In the genomic region with DNA sequence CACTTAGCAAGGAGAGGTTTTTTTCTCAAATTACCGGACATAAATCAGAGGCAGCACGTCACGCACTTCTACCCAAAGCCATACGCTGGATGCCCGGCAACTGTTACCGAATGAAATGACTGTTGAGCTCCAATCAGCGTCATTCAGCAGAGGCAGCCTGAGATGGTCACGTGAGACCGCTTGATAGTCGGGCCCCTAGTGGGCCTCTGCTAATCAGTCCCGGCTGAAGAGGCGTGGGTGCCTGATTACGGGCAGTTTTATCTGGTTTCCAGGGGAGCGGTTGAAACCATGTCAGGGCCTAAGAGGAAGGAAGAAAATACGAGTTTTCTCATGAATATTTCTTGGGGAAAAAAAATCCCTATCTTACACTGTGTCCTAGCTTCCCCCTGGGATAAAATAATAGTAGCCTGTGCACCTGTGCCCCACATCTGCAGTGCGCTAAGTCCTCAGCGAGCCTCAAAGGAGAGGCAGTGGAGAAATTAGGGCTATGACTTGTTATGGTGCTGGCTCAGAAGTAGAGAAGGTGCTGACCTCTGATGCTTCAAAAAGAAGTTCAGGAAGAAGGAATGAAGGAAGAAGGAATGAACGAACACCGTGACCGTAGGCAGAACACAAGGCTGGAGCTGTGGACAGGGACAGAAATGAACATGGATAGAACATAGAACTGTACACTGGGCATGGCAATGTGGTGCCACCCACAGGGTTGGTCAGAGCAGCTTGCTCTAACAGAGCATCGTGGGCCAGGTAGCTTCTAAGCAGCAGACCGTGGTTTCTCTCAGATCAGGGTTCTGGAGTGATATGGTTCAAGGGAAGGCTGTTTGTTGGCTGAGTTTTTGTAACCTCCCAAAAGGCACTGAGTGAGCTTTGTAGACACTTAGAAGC, we compare ENCODE assay signal across 9 mouse cellular contexts. TPM values are rescaled to one million over a fixed set of nuclear protein-coding genes. Genes with fewer than 3 reads are reported as not detected.
DNase-seq lines count a peak whose midpoint lies in the region; ATAC-seq and TF ChIP-seq lines count a peak whose summit lies in the region.
"Had no signal": no experiment of that assay in that cellular context is flagged by ENCODE, and none has a peak within 500 bp of the region (broad histone marks: within the 10 kb centered on the region; RNA-seq: fewer than 3 reads in every experiment).

No protein-coding gene starts in this region.

- no peak overlapping the region for H3K9ac ChIP-seq in lung, embryonic 14.5 days
- 0 out of 2 replicates have a peak overlapping the region, but pooled peaks have one; percentile 38 for H3K9ac ChIP-seq in neural tube, embryonic 13.5 days

- peaks cover 9% of the 10 kb centered on the region; the same call in 1 of the 2 replicates for H3K4me1 ChIP-seq in lung, embryonic 14.5 days (ENCODE audit: insufficient read depth)
- no peaks in the 10 kb centered on the region for H3K4me1 ChIP-seq in lung, adult 2 months (ENCODE audit: control insufficient read depth, insufficient read depth, low read length)
- peaks cover 17% of the 10 kb centered on the region for H3K4me1 ChIP-seq in neural tube, embryonic 13.5 days (replicated peaks)

- peak overlapping the region; percentile 23 for H3K4me2 ChIP-seq in lung, embryonic 14.5 days
- H3K4me2 ChIP-seq in neural tube, embryonic 13.5 days, result peak overlapping the region; percentile 40

- no peak for TF ChIP-seq POLR2A in lung, adult 2 months (IDR thresholded peaks at IDR 0.05; ENCODE audit: borderline replicate concordance, extremely low read depth, low read depth, low read length)

- no peak overlapping the region for H3K27ac ChIP-seq in lung, embryonic 14.5 days (ENCODE audit: low read depth)
- peak overlapping the region; percentile 67 for H3K27ac ChIP-seq in neural tube, embryonic 13.5 days (replicated peaks)

- peak; percentile 53 for DNase-seq in lung, embryonic 14.5 days
- DNase-seq in lung, adult 2 months, result no peak
- DNase-seq in heart, adult 8-10 months (ENCODE audit: low spot score), result peak; percentile 14
- peak; percentile 9 for DNase-seq in layer of hippocampus, adult 9-10 months (ENCODE audit: low spot score)
- no peak for DNase-seq in thymus, postnatal 0 days (ENCODE audit: low spot score)
- no peak for DNase-seq in gastrocnemius, postnatal 25 days

- ATAC-seq in lung, embryonic 14.5 days (ENCODE audit: insufficient read depth), result peak; percentile 83
- peak; percentile 94 for ATAC-seq in common myeloid progenitor, adult 5-6 weeks (replicated peaks; ENCODE audit: low read depth, poor library complexity, severe bottlenecking)
- peak; percentile 88 for ATAC-seq in neural tube, embryonic 13.5 days (ENCODE audit: low read depth)

- WGBS in lung, embryonic 14.5 days, result 31% methylated on average over 22 of the region's 22 CpGs
- WGBS in lung, adult 2 months, result 43% methylated on average over 22 of the region's 22 CpGs
- WGBS in neural tube, embryonic 13.5 days, result 37% methylated on average over 22 of the region's 22 CpGs

- no peaks in the 10 kb centered on the region for H3K27me3 ChIP-seq in lung, embryonic 14.5 days (ENCODE audit: insufficient read depth, low read length)
- H3K27me3 ChIP-seq in neural tube, embryonic 13.5 days, result no peaks in the 10 kb centered on the region

- H3K4me3 ChIP-seq in lung, embryonic 14.5 days (ENCODE audit: low read depth, low read length), result no peak overlapping the region
- H3K4me3 ChIP-seq in lung, adult 2 months (replicated peaks; ENCODE audit: extremely low read depth, low read depth, low read length), result no peak overlapping the region
- H3K4me3 ChIP-seq in neural tube, embryonic 13.5 days, result no peak overlapping the region

- H3K36me3 ChIP-seq in lung, embryonic 14.5 days (ENCODE audit: insufficient read depth), result no peaks in the 10 kb centered on the region
- no peaks in the 10 kb centered on the region for H3K36me3 ChIP-seq in neural tube, embryonic 13.5 days

- TF ChIP-seq CTCF in lung, embryonic 14.5 days (IDR thresholded peaks at IDR 0.05; ENCODE audit: low read depth), result no peak
- TF ChIP-seq CTCF in lung, adult 2 months (IDR thresholded peaks at IDR 0.05; ENCODE audit: insufficient read depth, low read length), result no peak

- H3K9me3 ChIP-seq in lung, embryonic 14.5 days (ENCODE audit: low read depth, low read length), result no peaks in the 10 kb centered on the region
- peaks cover 3% of the 10 kb centered on the region; the same call in 1 of the 2 replicates for H3K9me3 ChIP-seq in neural tube, embryonic 13.5 days

RNA-seq across cellular contexts. Expression of gene Gm4792, which starts 48.7 kb away (rescaled TPM):
- polyA plus RNA-seq in lung, embryonic 14.5 days (2014; fragmentation: Nextera tagmentation; extraction: Ambion mirVana), result not detected in 2 replicates
- polyA plus RNA-seq in lung, adult 2 months (2012; rRNA removed), result not detected in 2 replicates
- total RNA-seq in common myeloid progenitor, adult 5-6 weeks (2017), result not detected in 2 replicates
- total RNA-seq in heart, adult 8-10 months (2022), result not detected
- polyA plus RNA-seq in neural tube, embryonic 13.5 days (2015; fragmentation: Nextera tagmentation; extraction: Ambion mirVana), result not detected in 2 replicates
- not detected in 2 replicates for polyA plus RNA-seq in thymus, postnatal 0 days (2015; fragmentation: Nextera tagmentation; extraction: Ambion mirVana)
- not detected for total RNA-seq in gastrocnemius, postnatal 25 days (2021)
- total RNA-seq: adrenal gland, postnatal 36 days had no signal

RNA-seq across cellular contexts. Expression of gene Ndufa12, which starts 51.3 kb away (rescaled TPM):
- polyA plus RNA-seq in lung, embryonic 14.5 days (2014; fragmentation: Nextera tagmentation; extraction: Ambion mirVana), result 420 and 423 TPM in 2 replicates
- 35.4 and 61.4 TPM in 2 replicates for polyA plus RNA-seq in lung, adult 2 months (2012; rRNA removed)
- 335 and 403 TPM in 2 replicates for total RNA-seq in common myeloid progenitor, adult 5-6 weeks (2017)
- total RNA-seq in heart, adult 8-10 months (2022), result 100 to 1,000 TPM; 725 to 883 (median 802) TPM
- polyA plus RNA-seq in neural tube, embryonic 13.5 days (2015; fragmentation: Nextera tagmentation; extraction: Ambion mirVana), result 388 and 433 TPM in 2 replicates
- polyA plus RNA-seq in thymus, postnatal 0 days (2015; fragmentation: Nextera tagmentation; extraction: Ambion mirVana), result 436 and 485 TPM in 2 replicates
- total RNA-seq in gastrocnemius, postnatal 25 days (2021), result 100 to 1,000 TPM; 580 to 612 TPM

Comparison
In these comparisons a context has a peak if more than half of its experiments do, and no peak if none do; other contexts are left out.
1. DNase-seq: peak in lung, embryonic 14.5 days (single experiment), heart, adult 8-10 months (single experiment) and layer of hippocampus, adult 9-10 months (single experiment); none in lung, adult 2 months (single experiment), thymus, postnatal 0 days (single experiment) and gastrocnemius, postnatal 25 days (single experiment).
2. Peak in every context shown above with its lines, with median percentiles within 50 percentile points of each other: ATAC-seq.